Mouse (Mus musculus): Measurements from ENCODE around the gene Dph2. TPM values are rescaled to one million over a fixed set of nuclear protein-coding genes. Genes with fewer than 3 reads are reported as not detected.
A peak's percentile ranks its signal among the peaks of the same experiment; 100 is the strongest.

Dph2 gene
- 8.1 and 8.6 TPM in 2 replicates for polyA plus RNA-seq (2015; fragmentation: Nextera tagmentation; extraction: Ambion mirVana)

- no peaks in the 10 kb centered on the region for H3K9me3 ChIP-seq (ENCODE audit: control insufficient read depth, low read length)
- ATAC-seq (ENCODE audit: low FRiP score, low TSS enrichment), result peak; percentile 87
- H3K4me1 ChIP-seq (replicated peaks; ENCODE audit: control insufficient read depth, insufficient read depth), result peaks cover 2% of the 10 kb centered on the region; the same call in 1 of the 2 replicates
- 1% methylated on average over 21 of the region's 21 CpGs for WGBS
- peak within 1 kb of the TSS; percentile 65 for H3K9ac ChIP-seq (ENCODE audit: low read length)
- H3K4me3 ChIP-seq (ENCODE audit: low read depth, low read length), result peak within 1 kb of the TSS; percentile 69
- TF ChIP-seq CTCF (IDR thresholded peaks at IDR 0.05; ENCODE audit: low read depth) (no peak), EP300 (optimal IDR thresholded peaks at IDR 0.05) (no peak)
- H3K4me2 ChIP-seq (replicated peaks; ENCODE audit: low read depth), result peak within 1 kb of the TSS; percentile 96
- no peaks in the 10 kb centered on the region for H3K27me3 ChIP-seq (ENCODE audit: control insufficient read depth, insufficient read depth, low read length)
- no peak within 1 kb of the TSS for H3K27ac ChIP-seq (replicated peaks)
- peak; percentile 85 for DNase-seq (ENCODE audit: low spot score)
- H3K36me3 ChIP-seq (ENCODE audit: control insufficient read depth, insufficient read depth, low read length), result peaks cover 2% of the 10 kb centered on the region; the same call in 1 of the 2 replicates
These were observed at the start of gene Dph2 for GRCm38 (mm10) chr4:117891738-117892161. Gene Dph2 (minus strand): TSS chr4:117892032.

- DNase-seq (ENCODE audit: low spot score), result no peak
- Histone ChIP-seq H3K27me3 (ENCODE audit: control insufficient read depth, insufficient read depth, low read length) (no peaks in the 10 kb centered on the region), H3K27ac (replicated peaks) (no peak overlapping the region), H3K4me2 (replicated peaks; ENCODE audit: low read depth) (no peak overlapping the region), H3K4me1 (replicated peaks; ENCODE audit: control insufficient read depth, insufficient read depth) (no peaks in the 10 kb centered on the region), H3K9ac (ENCODE audit: low read length) (no peak overlapping the region), H3K4me3 (ENCODE audit: low read depth, low read length) (no peak overlapping the region), H3K36me3 (ENCODE audit: control insufficient read depth, insufficient read depth, low read length) (peaks cover 2% of the 10 kb centered on the region; the same call in 1 of the 2 replicates), H3K9me3 (ENCODE audit: control insufficient read depth, low read length) (no peaks in the 10 kb centered on the region)
- peak; percentile 66 for TF ChIP-seq CTCF (IDR thresholded peaks at IDR 0.05; ENCODE audit: low read depth)
- no peak for TF ChIP-seq EP300 (optimal IDR thresholded peaks at IDR 0.05)
- 0 out of 2 replicates have a peak, but pooled peaks have one; percentile 51 for ATAC-seq (ENCODE audit: low FRiP score, low TSS enrichment)
- 96% methylated on average over 5 of the region's 5 CpGs for WGBS
These were observed 45.1 kb upstream of the Dph2 start for GRCm38 (mm10) chr4:117936964-117937363.

- Histone ChIP-seq H3K4me3 (ENCODE audit: low read depth, low read length) (no peak overlapping the region), H3K27me3 (ENCODE audit: control insufficient read depth, insufficient read depth, low read length) (no peaks in the 10 kb centered on the region), H3K9me3 (ENCODE audit: control insufficient read depth, low read length) (no peaks in the 10 kb centered on the region), H3K9ac (ENCODE audit: low read length) (no peak overlapping the region), H3K4me2 (replicated peaks; ENCODE audit: low read depth) (no peak overlapping the region), H3K27ac (replicated peaks) (no peak overlapping the region), H3K4me1 (replicated peaks; ENCODE audit: control insufficient read depth, insufficient read depth) (0 out of 2 replicates have a peak, but pooled peaks cover 1% of the 10 kb centered on the region), H3K36me3 (ENCODE audit: control insufficient read depth, insufficient read depth, low read length) (no peaks in the 10 kb centered on the region)
- WGBS, result 81% methylated on average over 4 of the region's 4 CpGs
- TF ChIP-seq EP300 (optimal IDR thresholded peaks at IDR 0.05), result no peak
- TF ChIP-seq CTCF (IDR thresholded peaks at IDR 0.05; ENCODE audit: low read depth), result no peak
- ATAC-seq (ENCODE audit: low FRiP score, low TSS enrichment), result no peak
- no peak for DNase-seq (ENCODE audit: low spot score)
These were observed 42.2 kb upstream of the Dph2 start for GRCm38 (mm10) chr4:117934081-117934480.

GRCm38 (mm10) chr4:117933248-117933647 is 41.4 kb upstream of the Dph2 start:
- TF ChIP-seq CTCF (IDR thresholded peaks at IDR 0.05; ENCODE audit: low read depth), result no peak
- no peak overlapping the region for H3K27ac ChIP-seq (replicated peaks)
- H3K4me3 ChIP-seq (ENCODE audit: low read depth, low read length), result no peak overlapping the region
- H3K4me1 ChIP-seq (replicated peaks; ENCODE audit: control insufficient read depth, insufficient read depth), result 0 out of 2 replicates have a peak, but pooled peaks cover 3% of the 10 kb centered on the region
- ATAC-seq (ENCODE audit: low FRiP score, low TSS enrichment), result no peak
- no peaks in the 10 kb centered on the region for H3K9me3 ChIP-seq (ENCODE audit: control insufficient read depth, low read length)
- WGBS, result 75% methylated on average over 5 of the region's 5 CpGs
- no peak overlapping the region for H3K9ac ChIP-seq (ENCODE audit: low read length)
- no peak for DNase-seq (ENCODE audit: low spot score)
- no peak overlapping the region for H3K4me2 ChIP-seq (replicated peaks; ENCODE audit: low read depth)
- H3K36me3 ChIP-seq (ENCODE audit: control insufficient read depth, insufficient read depth, low read length), result no peaks in the 10 kb centered on the region
- no peaks in the 10 kb centered on the region for H3K27me3 ChIP-seq (ENCODE audit: control insufficient read depth, insufficient read depth, low read length)

- peaks cover 2% of the 10 kb centered on the region; the same call in 1 of the 2 replicates for H3K27me3 ChIP-seq (ENCODE audit: control insufficient read depth, insufficient read depth, low read length)
- H3K4me1 ChIP-seq (replicated peaks; ENCODE audit: control insufficient read depth, insufficient read depth), result peaks cover 3% of the 10 kb centered on the region; the same call in 1 of the 2 replicates
- ATAC-seq (ENCODE audit: low FRiP score, low TSS enrichment), result peak; percentile 51
- H3K4me3 ChIP-seq (ENCODE audit: low read depth, low read length), result peak within 1 kb of the TSS; percentile 45
- no peak for TF ChIP-seq EP300 (optimal IDR thresholded peaks at IDR 0.05)
- no peak for TF ChIP-seq CTCF (IDR thresholded peaks at IDR 0.05; ENCODE audit: low read depth)
- WGBS, result under 1% methylated on average over 33 of the region's 33 CpGs
- no peaks in the 10 kb centered on the region for H3K9me3 ChIP-seq (ENCODE audit: control insufficient read depth, low read length)
- DNase-seq (ENCODE audit: low spot score), result peak; percentile 79
- no peaks in the 10 kb centered on the region for H3K36me3 ChIP-seq (ENCODE audit: control insufficient read depth, insufficient read depth, low read length)
- peak within 1 kb of the TSS; percentile 50 for H3K27ac ChIP-seq (replicated peaks)
- peak within 1 kb of the TSS; percentile 63 for H3K9ac ChIP-seq (ENCODE audit: low read length)
- H3K4me2 ChIP-seq (replicated peaks; ENCODE audit: low read depth), result peak within 1 kb of the TSS; percentile 81
These were observed 37.6 kb upstream of the Dph2 start, which contains the start of gene Artn for GRCm38 (mm10) chr4:117929391-117929881. Gene Artn (minus strand): TSS chr4:117929763.

- 4% methylated on average over 13 of the region's 13 CpGs for WGBS
- H3K27me3 ChIP-seq (ENCODE audit: control insufficient read depth, insufficient read depth, low read length), result peaks cover 2% of the 10 kb centered on the region; the same call in 1 of the 2 replicates
- peak overlapping the region; percentile 45 for H3K4me3 ChIP-seq (ENCODE audit: low read depth, low read length)
- peak overlapping the region; percentile 50 for H3K27ac ChIP-seq (replicated peaks)
- peak overlapping the region; percentile 81 for H3K4me2 ChIP-seq (replicated peaks; ENCODE audit: low read depth)
- peak; percentile 75 for TF ChIP-seq CTCF (IDR thresholded peaks at IDR 0.05; ENCODE audit: low read depth)
- no peak for TF ChIP-seq EP300 (optimal IDR thresholded peaks at IDR 0.05)
- ATAC-seq (ENCODE audit: low FRiP score, low TSS enrichment), result peak; percentile 36; the same call in 1 of the 2 replicates
- H3K9ac ChIP-seq (ENCODE audit: low read length), result peak overlapping the region; percentile 63
- no peaks in the 10 kb centered on the region for H3K9me3 ChIP-seq (ENCODE audit: control insufficient read depth, low read length)
- peaks cover 3% of the 10 kb centered on the region; the same call in 1 of the 2 replicates for H3K4me1 ChIP-seq (replicated peaks; ENCODE audit: control insufficient read depth, insufficient read depth)
- peak; percentile 65 for DNase-seq (ENCODE audit: low spot score)
- H3K36me3 ChIP-seq (ENCODE audit: control insufficient read depth, insufficient read depth, low read length), result no peaks in the 10 kb centered on the region
These were observed 36.9 kb upstream of the Dph2 start for GRCm38 (mm10) chr4:117928699-117929241.

Measured in stomach, postnatal 0 days (tissue).